Mouse (Mus musculus): ENCODE measurements around the gene Ppp1cc. TPM values are rescaled to one million over a fixed set of nuclear protein-coding genes. Genes with fewer than 3 reads are reported as not detected.

The Ppp1cc gene
- polyA plus RNA-seq (2014; fragmentation: Nextera tagmentation; extraction: Ambion mirVana), result 311 and 338 TPM in 2 replicates

- WGBS, result under 1% methylated on average over 44 of the region's 54 CpGs
- peaks cover 36% of the 10 kb centered on the region for H3K4me1 ChIP-seq (ENCODE audit: control insufficient read depth, insufficient read depth, low read length)
- DNase-seq (ENCODE audit: low spot score, missing footprints), result peak; percentile 99
These were observed at the start of gene Ppp1cc for GRCm38 (mm10) chr5:122157827-122158381. Gene Ppp1cc, plus strand, starts transcription at chr5:122158278.

GRCm38 (mm10) chr5:122109325-122110060 lies 48.6 kb upstream of the Ppp1cc start:
- Histone ChIP-seq H3K4me3 (ENCODE audit: low read depth, low read length) (no peak overlapping the region), H3K36me3 (ENCODE audit: control insufficient read depth, insufficient read depth, low read length) (no peaks in the 10 kb centered on the region), H3K9ac (ENCODE audit: low read length) (no peak overlapping the region), H3K4me2 (no peak overlapping the region), H3K9me3 (ENCODE audit: control insufficient read depth, low read length) (no peaks in the 10 kb centered on the region), H3K4me1 (ENCODE audit: control insufficient read depth, insufficient read depth, low read length) (peaks cover 2% of the 10 kb centered on the region; the same call in 1 of the 2 replicates), H3K27ac (ENCODE audit: low read depth, low read length) (no peak overlapping the region), H3K27me3 (ENCODE audit: control insufficient read depth, insufficient read depth, low read length) (no peaks in the 10 kb centered on the region)
- ATAC-seq (ENCODE audit: low FRiP score), result no peak
- 60% methylated on average over 16 of the region's 16 CpGs for WGBS
- no peak for DNase-seq (ENCODE audit: low spot score, missing footprints)

More at GRCm38 (mm10) chr5:122157827-122158381, at the start of gene Ppp1cc:
- H3K9me3 ChIP-seq (ENCODE audit: control insufficient read depth, low read length), result no peaks in the 10 kb centered on the region
- H3K36me3 ChIP-seq (ENCODE audit: control insufficient read depth, insufficient read depth, low read length), result no peaks in the 10 kb centered on the region; the same call in 1 of the 2 replicates
- ATAC-seq (ENCODE audit: low FRiP score), result peak; percentile 94
- H3K27ac ChIP-seq (ENCODE audit: low read depth, low read length), result peak within 1 kb of the TSS; percentile 64
- peaks cover 2% of the 10 kb centered on the region; the same call in 1 of the 2 replicates for H3K27me3 ChIP-seq (ENCODE audit: control insufficient read depth, insufficient read depth, low read length)
- peak within 1 kb of the TSS; percentile 85 for H3K4me3 ChIP-seq (ENCODE audit: low read depth, low read length)
- H3K4me2 ChIP-seq, result peak within 1 kb of the TSS; percentile 59
- peak within 1 kb of the TSS; percentile 97 for H3K9ac ChIP-seq (ENCODE audit: low read length)

GRCm38 (mm10) chr5:122110625-122111024 lies 47.5 kb upstream of the Ppp1cc start:
- peak; percentile 61 for DNase-seq (ENCODE audit: low spot score, missing footprints)
- no peaks in the 10 kb centered on the region for H3K36me3 ChIP-seq (ENCODE audit: control insufficient read depth, insufficient read depth, low read length)
- no peak overlapping the region for H3K9ac ChIP-seq (ENCODE audit: low read length)
- no peak for ATAC-seq (ENCODE audit: low FRiP score)
- WGBS, result 89% methylated on average over 13 of the region's 13 CpGs
- no peak overlapping the region for H3K4me2 ChIP-seq
- H3K9me3 ChIP-seq (ENCODE audit: control insufficient read depth, low read length), result no peaks in the 10 kb centered on the region
- no peak overlapping the region for H3K27ac ChIP-seq (ENCODE audit: low read depth, low read length)
- H3K4me3 ChIP-seq (ENCODE audit: low read depth, low read length), result no peak overlapping the region
- no peaks in the 10 kb centered on the region for H3K27me3 ChIP-seq (ENCODE audit: control insufficient read depth, insufficient read depth, low read length)
- peaks cover 2% of the 10 kb centered on the region; the same call in 1 of the 2 replicates for H3K4me1 ChIP-seq (ENCODE audit: control insufficient read depth, insufficient read depth, low read length)

- H3K36me3 ChIP-seq (ENCODE audit: control insufficient read depth, insufficient read depth, low read length), result no peaks in the 10 kb centered on the region
- H3K4me3 ChIP-seq (ENCODE audit: low read depth, low read length), result no peak overlapping the region
- no peaks in the 10 kb centered on the region for H3K27me3 ChIP-seq (ENCODE audit: control insufficient read depth, insufficient read depth, low read length)
- no peak overlapping the region for H3K9ac ChIP-seq (ENCODE audit: low read length)
- no peaks in the 10 kb centered on the region for H3K9me3 ChIP-seq (ENCODE audit: control insufficient read depth, low read length)
- no peak overlapping the region for H3K27ac ChIP-seq (ENCODE audit: low read depth, low read length)
- 68% methylated on average over 26 of the region's 26 CpGs for WGBS
- no peak for ATAC-seq (ENCODE audit: low FRiP score)
- H3K4me1 ChIP-seq (ENCODE audit: control insufficient read depth, insufficient read depth, low read length), result peaks cover 2% of the 10 kb centered on the region; the same call in 1 of the 2 replicates
- peak; percentile 73 for DNase-seq (ENCODE audit: low spot score, missing footprints)
- no peak overlapping the region for H3K4me2 ChIP-seq
These were observed 46.8 kb upstream of the Ppp1cc start for GRCm38 (mm10) chr5:122111091-122111932.

- no peak overlapping the region for H3K9ac ChIP-seq (ENCODE audit: low read length)
- no peak for ATAC-seq (ENCODE audit: low FRiP score)
- H3K27ac ChIP-seq (ENCODE audit: low read depth, low read length), result no peak overlapping the region
- peak; percentile 61 for DNase-seq (ENCODE audit: low spot score, missing footprints)
- H3K4me1 ChIP-seq (ENCODE audit: control insufficient read depth, insufficient read depth, low read length), result peaks cover 2% of the 10 kb centered on the region; the same call in 1 of the 2 replicates
- H3K4me3 ChIP-seq (ENCODE audit: low read depth, low read length), result no peak overlapping the region
- H3K27me3 ChIP-seq (ENCODE audit: control insufficient read depth, insufficient read depth, low read length), result no peaks in the 10 kb centered on the region
- H3K9me3 ChIP-seq (ENCODE audit: control insufficient read depth, low read length), result no peaks in the 10 kb centered on the region
- no peaks in the 10 kb centered on the region for H3K36me3 ChIP-seq (ENCODE audit: control insufficient read depth, insufficient read depth, low read length)
- no peak overlapping the region for H3K4me2 ChIP-seq
- WGBS, result 72% methylated on average over 4 of the region's 4 CpGs
These were observed 46.2 kb upstream of the Ppp1cc start for GRCm38 (mm10) chr5:122111933-122112248.

- Histone ChIP-seq H3K4me2 (no peak overlapping the region), H3K4me1 (ENCODE audit: control insufficient read depth, insufficient read depth, low read length) (peaks cover 2% of the 10 kb centered on the region; the same call in 1 of the 2 replicates), H3K9me3 (ENCODE audit: control insufficient read depth, low read length) (no peaks in the 10 kb centered on the region), H3K4me3 (ENCODE audit: low read depth, low read length) (no peak overlapping the region), H3K27me3 (ENCODE audit: control insufficient read depth, insufficient read depth, low read length) (no peaks in the 10 kb centered on the region), H3K36me3 (ENCODE audit: control insufficient read depth, insufficient read depth, low read length) (no peaks in the 10 kb centered on the region), H3K27ac (ENCODE audit: low read depth, low read length) (no peak overlapping the region), H3K9ac (ENCODE audit: low read length) (no peak overlapping the region)
- no peak for ATAC-seq (ENCODE audit: low FRiP score)
- 77% methylated on average over 7 of the region's 7 CpGs for WGBS
- DNase-seq (ENCODE audit: low spot score, missing footprints), result peak; percentile 8
These were observed 44.6 kb upstream of the Ppp1cc start for GRCm38 (mm10) chr5:122113450-122113849.

- Histone ChIP-seq H3K4me3 (ENCODE audit: low read depth, low read length) (no peak overlapping the region), H3K27ac (ENCODE audit: low read depth, low read length) (no peak overlapping the region), H3K9me3 (ENCODE audit: control insufficient read depth, low read length) (no peaks in the 10 kb centered on the region), H3K36me3 (ENCODE audit: control insufficient read depth, insufficient read depth, low read length) (no peaks in the 10 kb centered on the region), H3K27me3 (ENCODE audit: control insufficient read depth, insufficient read depth, low read length) (no peaks in the 10 kb centered on the region), H3K4me2 (no peak overlapping the region), H3K9ac (ENCODE audit: low read length) (no peak overlapping the region), H3K4me1 (ENCODE audit: control insufficient read depth, insufficient read depth, low read length) (peaks cover under 1% of the 10 kb centered on the region; the same call in 1 of the 2 replicates)
- 1% methylated on average over 2 of the region's 2 CpGs for WGBS
- DNase-seq (ENCODE audit: low spot score, missing footprints) (peak; percentile 93), ATAC-seq (ENCODE audit: low FRiP score) (no peak)
These were observed 43.9 kb upstream of the Ppp1cc start for GRCm38 (mm10) chr5:122114176-122114575.

GRCm38 (mm10) chr5:122115266-122115763 lies 42.8 kb upstream of the Ppp1cc start:
- H3K36me3 ChIP-seq (ENCODE audit: control insufficient read depth, insufficient read depth, low read length), result no peaks in the 10 kb centered on the region
- H3K9ac ChIP-seq (ENCODE audit: low read length), result no peak overlapping the region
- H3K4me1 ChIP-seq (ENCODE audit: control insufficient read depth, insufficient read depth, low read length), result no peaks in the 10 kb centered on the region
- H3K4me3 ChIP-seq (ENCODE audit: low read depth, low read length), result no peak overlapping the region
- no peaks in the 10 kb centered on the region for H3K27me3 ChIP-seq (ENCODE audit: control insufficient read depth, insufficient read depth, low read length)
- 96% methylated on average over 9 of the region's 9 CpGs for WGBS
- H3K27ac ChIP-seq (ENCODE audit: low read depth, low read length), result no peak overlapping the region
- DNase-seq (ENCODE audit: low spot score, missing footprints) (peak; percentile 82), ATAC-seq (ENCODE audit: low FRiP score) (no peak)
- no peaks in the 10 kb centered on the region for H3K9me3 ChIP-seq (ENCODE audit: control insufficient read depth, low read length)
- H3K4me2 ChIP-seq, result no peak overlapping the region
